Mouse (Mus musculus): Measurements from ENCODE around the gene Ablim1.

- TF ChIP-seq CTCF (IDR thresholded peaks at IDR 0.05; ENCODE audit: insufficient read depth, low read depth, low read length) (no peak), POLR2A (IDR thresholded peaks at IDR 0.05; ENCODE audit: insufficient read depth, low read depth, low read length) (no peak)
These were observed 176.7 kb downstream of the Ablim1 start for GRCm38 (mm10) chr19:57138045-57138444.
